8 mouse cellular contexts compared by ENCODE assay signal in the genomic region with DNA sequence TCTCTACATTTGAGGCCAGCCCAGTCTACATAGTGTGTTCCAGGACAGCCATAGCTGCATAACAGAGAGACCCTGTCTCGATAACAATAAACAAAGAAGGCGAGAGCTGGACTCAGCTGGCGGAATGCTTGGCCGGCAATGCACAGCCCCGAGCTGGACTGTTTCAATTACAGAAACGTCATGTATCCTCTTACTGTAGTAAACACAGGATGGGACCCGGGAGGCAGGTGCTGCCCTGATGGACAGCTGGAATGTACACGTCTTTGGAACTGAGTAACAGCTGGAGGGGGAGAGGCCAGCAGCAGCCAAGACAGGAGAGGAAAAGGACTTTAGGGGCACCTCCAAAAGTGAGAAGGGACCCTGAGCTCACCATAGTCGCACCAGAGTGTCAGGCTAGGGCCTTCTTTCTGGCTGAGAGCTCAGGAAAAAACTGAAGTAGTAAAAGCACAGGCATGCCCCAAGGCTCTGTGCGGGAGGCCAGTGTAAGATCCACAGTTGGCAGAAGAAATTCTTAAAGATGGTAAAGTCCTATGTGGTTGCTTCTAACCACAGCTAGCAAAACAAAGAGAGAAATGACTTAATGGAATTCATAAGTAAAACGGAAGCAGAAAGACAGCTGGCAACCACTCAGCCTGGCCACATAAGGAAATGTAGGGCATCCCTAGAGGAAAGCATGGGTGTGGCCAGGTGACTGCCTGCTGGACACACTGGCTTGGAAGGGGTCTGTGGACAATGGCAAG.
DNase-seq lines count a peak whose midpoint lies in the region; ATAC-seq and TF ChIP-seq lines count a peak whose summit lies in the region.

No protein-coding gene starts in this region.

- H3K4me2 ChIP-seq in stomach, embryonic 14.5 days (replicated peaks; ENCODE audit: low read depth, low read length) = no peak overlapping the region

- H3K4me3 ChIP-seq in gastrocnemius, adult 2 months = no peak overlapping the region
- H3K4me3 ChIP-seq in stomach, embryonic 14.5 days (ENCODE audit: low read depth, low read length) = no peak overlapping the region

- no peaks in the 10 kb centered on the region for H3K27me3 ChIP-seq in stomach, embryonic 14.5 days (ENCODE audit: control insufficient read depth, insufficient read depth, low read length)

- H3K9ac ChIP-seq in stomach, embryonic 14.5 days (replicated peaks; ENCODE audit: low read depth, low read length) = no peak overlapping the region

- no peak for TF ChIP-seq CTCF in gastrocnemius, adult 2 months (IDR thresholded peaks at IDR 0.05)

- intact Hi-C loops in gastrocnemius, adult 2 months (cut with DNase I) = no loop called here

- peaks cover 16% of the 10 kb centered on the region for H3K4me1 ChIP-seq in stomach, embryonic 14.5 days (ENCODE audit: control insufficient read depth, insufficient read depth, low read length)

- DNase-seq in gastrocnemius, adult 2 months = no peak
- no peak for DNase-seq in gastrocnemius, adult 8-10 months (ENCODE audit: low spot score in 2 of 2)
- DNase-seq in spleen, adult 12 weeks (ENCODE audit: low spot score) = peak; percentile 22
- no peak for DNase-seq in spleen, postnatal 14 days (ENCODE audit: low spot score in 2 of 2)
- peak; percentile 56 for DNase-seq in kidney, postnatal 10 days
- no peak for DNase-seq in frontal cortex, postnatal 14 days (ENCODE audit: low spot score in 2 of 2)

- H3K36me3 ChIP-seq in stomach, embryonic 14.5 days (ENCODE audit: control insufficient read depth, insufficient read depth, low read length) = no peaks in the 10 kb centered on the region

- no peaks in the 10 kb centered on the region for H3K9me3 ChIP-seq in stomach, embryonic 14.5 days (ENCODE audit: control insufficient read depth, low read depth, low read length)

- peak; percentile 59; the same call in 1 of the 2 replicates for ATAC-seq in stomach, embryonic 14.5 days (ENCODE audit: insufficient number of reproducible peaks, insufficient read depth, low FRiP score, low read depth)
- no peak; the same call in 1 of the 2 replicates for ATAC-seq in frontal cortex, adult (ENCODE audit: low TSS enrichment)

- peak overlapping the region; percentile 33 for H3K27ac ChIP-seq in gastrocnemius, adult 2 months
- peak overlapping the region; percentile 75; the same call in 1 of the 2 replicates for H3K27ac ChIP-seq in stomach, embryonic 14.5 days (ENCODE audit: low read length)

- WGBS in stomach, embryonic 14.5 days = 34% methylated on average over 11 of the region's 11 CpGs

Comparison
In these comparisons a context has a peak if more than half of its experiments do, and no peak if none do; other contexts are left out.
1. DNase-seq: peak in spleen, adult 12 weeks (single experiment) and kidney, postnatal 10 days (single experiment); none in gastrocnemius, adult 2 months (single experiment), gastrocnemius, adult 8-10 months (0 of 2), spleen, postnatal 14 days (0 of 2) and frontal cortex, postnatal 14 days (0 of 2).